Mouse (Mus musculus) spleen, postnatal 10 days (tissue): Measurements from ENCODE around the gene Slc17a4.

Experiments
- DNase-seq, 2 experiments: peaks; one replicate each; pipeline ENCODE4 v3.0.0; 2021 to 2022; ENCODE audit warnings: low spot score in 2 of 2

Slc17a4 gene

DNA sequence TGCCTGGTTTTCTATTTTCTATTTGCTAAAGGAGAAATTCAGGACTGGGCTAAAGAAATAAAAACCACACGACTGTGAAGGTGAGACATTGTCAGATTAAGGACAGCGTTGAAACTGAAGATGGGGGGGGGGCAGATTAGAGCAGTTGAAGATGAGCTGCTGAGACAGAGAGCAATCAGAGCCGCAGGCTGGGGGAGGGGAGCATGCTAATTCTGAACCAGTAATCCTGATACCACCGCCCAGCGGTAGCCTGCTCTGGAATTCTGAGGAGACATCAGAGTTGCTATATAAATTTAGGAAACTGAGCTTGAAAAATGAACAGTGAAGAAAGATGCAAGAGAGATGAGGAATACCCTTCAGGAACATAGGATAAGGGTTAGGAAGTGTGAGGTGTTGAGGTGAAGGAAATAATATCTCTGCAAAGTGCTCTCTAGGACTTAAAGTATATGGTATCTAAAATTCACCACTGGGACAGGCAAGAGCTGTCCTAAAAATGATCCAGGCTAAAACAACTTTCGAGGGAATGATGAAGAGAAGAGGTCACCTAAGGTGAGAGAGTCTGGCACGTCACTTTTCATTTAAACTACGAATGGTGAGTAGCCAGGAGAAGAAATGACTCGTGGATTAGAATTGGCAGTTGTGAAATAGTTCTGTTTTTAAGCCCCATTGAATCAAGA, 22.1 kb downstream of the Slc17a4 start:
- DNase-seq = no peak

DNA sequence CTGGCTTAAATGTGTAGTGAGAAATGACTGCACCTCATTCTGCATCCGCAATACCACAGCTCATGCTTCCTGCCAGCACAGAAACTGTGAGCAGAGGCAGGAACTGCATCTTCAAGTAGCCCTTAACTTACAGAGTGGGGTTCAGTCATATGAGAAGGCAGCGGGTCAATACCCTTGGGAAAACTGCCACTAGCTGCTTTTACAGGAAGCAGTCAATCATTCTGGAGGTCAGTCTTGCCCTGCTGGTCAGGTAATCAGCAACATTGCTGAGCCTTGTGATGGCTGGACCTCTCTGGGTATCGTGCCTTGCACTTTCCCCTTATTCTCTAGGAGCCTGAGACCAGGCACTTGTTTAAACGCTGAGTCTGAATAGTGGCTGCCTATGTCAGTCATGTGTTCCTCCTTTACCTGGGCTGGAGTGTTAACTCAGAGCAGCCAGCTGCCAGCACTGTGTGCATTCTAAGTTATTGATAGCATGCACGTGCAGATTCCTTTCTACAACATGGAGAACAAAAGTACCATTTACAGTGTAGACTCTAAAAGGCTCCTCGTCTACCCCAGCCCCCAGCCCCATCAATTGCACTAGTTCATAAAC, 25.7 kb downstream of the Slc17a4 start:
- no peak for DNase-seq

DNA sequence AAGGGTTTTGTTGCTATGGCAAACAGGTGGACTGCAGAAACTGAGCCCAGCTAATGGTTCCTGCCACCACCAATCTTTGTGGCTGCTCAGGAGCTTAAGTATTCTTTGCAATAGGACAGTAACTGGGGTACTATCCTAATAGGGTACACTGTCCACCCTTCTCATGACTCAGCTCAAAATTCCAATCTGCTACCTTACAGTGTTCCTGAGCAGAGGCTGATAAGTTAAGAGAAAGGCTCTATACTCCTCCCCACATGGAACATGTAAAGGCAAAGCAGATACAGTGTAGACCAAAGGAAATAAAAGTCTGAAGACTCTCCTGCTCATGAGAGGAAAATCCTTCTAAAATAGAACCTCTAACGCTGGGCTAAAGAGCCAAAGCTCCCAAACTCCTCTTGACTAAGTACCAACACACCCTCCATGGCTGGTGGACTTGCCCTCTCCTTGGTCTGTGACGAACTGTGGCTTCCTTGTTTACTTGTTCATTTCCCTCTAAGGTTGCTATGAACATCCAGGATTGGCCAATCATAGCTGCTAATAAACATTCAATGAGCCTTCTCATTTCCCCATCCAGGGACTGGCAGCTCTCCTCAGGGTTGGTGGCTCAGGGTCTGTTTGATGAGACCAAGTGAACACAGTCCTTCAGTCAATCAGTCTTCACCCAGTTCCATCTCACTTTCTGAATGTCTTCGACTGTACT, 27.6 kb downstream of the Slc17a4 start:
- DNase-seq = no peak

DNA sequence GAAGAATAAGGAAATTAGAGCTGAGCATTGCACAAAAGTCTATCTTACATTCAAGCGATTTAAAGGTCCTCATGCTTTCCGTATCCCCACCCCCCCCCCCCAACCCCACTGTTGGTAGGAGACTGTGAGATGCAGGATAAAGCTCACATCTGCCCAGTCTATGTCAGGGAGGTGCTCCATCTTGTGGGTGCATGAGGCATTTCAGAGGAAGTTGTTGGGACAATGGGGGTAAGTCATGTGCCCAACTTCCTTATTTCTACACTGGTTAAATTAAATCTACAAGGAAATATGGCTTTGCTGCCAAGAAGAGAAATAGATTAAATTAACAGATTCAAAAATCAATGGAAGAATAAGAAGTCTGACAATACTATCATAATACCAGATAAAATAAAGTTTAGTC, 29.3 kb downstream of the Slc17a4 start:
- DNase-seq = peak in 1 of 2 experiments; percentile 38

DNA sequence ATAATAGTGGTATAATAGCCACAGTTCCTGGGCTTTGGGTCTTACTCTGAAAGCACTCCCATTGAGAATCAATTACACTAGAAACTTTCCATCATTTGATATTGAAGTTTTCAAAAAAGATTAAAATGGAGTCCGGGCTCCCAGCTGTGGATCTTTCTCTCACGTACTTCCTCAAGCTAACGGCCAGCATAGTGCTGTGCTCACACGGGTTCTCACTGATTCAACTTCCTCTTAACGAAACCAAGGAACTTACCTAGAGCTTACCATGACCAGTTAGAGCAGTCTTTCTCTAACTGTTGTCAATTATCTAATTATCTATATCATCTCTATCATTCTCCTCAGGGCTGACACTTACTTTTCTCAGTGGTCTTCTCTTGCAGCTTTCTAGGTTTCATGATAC, 35.2 kb downstream of the Slc17a4 start:
- DNase-seq = no peak

DNA sequence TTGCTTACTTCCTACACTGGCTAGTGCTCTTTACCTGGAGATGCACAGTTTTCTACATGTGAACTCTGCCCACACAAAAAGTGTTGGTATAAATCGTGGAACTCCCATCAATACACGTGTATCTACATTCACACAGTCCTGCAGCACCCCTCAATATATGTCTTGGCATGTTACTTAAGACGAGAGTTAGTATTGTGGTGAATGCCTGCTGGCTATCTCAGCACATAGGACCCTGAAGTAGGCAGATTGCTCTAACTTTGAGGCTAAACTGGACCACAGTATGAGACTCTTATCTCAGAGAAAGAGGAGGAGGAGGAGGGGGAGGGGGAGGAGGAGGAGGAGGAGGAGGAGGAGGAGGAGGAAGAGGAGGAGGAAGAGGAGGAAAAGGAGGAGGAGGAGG, 35.7 kb downstream of the Slc17a4 start:
- DNase-seq = no peak

DNA sequence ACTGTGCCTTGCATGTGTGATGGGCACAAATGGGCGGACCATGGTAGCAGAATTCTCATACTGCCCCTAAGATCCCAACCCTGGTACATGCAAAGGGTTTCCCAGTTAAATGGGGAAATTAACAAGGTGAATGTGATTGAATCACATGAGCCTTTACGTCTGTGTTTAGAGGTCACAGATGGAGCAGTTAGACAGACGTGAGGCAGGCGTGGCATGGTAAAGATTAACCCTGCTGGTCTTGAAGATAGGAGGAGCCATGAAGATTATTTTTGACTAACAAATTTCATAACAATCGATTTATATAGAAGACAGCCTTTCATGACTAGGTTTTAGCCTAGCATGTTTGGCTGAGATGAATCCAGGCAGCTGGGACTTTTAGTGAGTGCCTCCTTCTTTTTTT, 41.7 kb downstream of the Slc17a4 start:
- no peak for DNase-seq

DNA sequence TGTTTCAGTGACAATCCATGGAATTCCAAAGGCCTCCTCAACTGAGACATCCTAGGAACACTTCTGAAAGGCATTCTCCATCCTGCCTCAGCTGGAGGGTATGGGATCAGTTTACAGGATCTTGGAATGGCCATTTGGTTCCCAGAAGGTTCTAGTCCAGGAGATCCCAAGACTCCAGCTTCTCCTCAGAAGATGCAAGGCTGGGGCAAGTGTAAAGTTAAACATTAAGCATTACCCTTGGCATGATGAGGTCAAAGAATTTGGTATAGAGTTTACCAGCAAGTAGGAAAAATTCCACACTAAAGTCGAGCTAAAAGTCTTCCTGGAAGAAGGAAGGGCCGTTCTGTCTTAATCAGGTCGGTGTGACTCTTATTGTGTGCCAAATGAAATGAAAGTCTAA, 44.8 kb downstream of the Slc17a4 start:
- DNase-seq = no peak

DNA sequence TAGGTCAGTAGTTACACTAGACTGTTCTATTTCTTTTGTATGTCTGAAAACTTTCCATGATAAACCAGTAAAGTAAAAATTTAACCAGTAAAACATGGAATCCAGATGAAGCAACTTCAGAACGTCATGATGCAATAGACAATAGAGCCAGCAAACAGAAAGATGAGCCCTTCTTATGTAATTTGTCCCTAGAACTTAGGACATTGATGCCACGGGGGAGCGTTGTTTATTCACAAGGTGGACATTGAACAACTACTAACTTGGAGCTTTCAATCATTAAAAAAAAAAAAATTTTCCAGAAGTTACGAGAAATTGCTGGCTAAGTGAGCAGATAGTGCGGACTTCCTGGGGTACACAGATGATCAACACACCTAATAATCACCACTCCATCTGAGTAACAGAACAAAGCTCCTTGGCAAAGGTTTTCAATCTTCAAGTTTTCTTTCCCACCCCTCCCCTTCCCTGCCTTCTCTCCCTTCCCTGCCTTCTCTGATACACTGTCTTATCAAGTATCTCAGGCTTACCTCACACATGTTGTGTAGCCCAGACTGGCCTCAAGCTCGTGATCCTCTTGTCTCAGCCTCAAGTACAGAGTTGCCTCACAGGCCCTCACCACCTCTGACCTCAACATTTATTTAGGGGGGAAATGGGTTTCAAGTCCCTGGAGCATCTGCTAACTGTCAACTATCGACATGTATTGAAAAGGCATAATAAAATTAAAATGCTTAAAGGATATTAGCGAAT, 45.8 kb downstream of the Slc17a4 start:
- no peak for DNase-seq

DNA sequence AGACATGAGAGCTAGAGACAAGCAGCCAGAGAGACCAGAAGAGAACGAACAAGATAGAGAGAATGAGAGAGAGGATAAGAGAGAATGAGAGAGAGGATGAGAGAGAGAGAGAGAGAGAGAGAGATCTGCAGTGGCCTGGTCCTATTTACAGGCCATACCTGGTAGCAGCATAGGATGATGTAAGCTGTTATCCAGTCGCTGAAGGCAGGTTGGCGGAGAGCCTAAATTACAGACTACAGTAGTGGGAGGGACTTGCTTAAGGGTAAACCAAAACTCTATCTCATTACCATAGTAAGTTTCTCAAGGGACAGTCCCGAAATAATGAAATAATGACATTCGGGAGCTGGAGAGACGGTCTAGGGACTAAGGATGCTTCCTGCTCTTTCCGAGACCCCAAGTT, 47.4 kb downstream of the Slc17a4 start, which contains the start of gene Slc17a1:
Gene Slc17a1, plus strand, starts transcription at position 346 of the 400 bp plus-strand sequence.
- no peak for DNase-seq

DNA sequence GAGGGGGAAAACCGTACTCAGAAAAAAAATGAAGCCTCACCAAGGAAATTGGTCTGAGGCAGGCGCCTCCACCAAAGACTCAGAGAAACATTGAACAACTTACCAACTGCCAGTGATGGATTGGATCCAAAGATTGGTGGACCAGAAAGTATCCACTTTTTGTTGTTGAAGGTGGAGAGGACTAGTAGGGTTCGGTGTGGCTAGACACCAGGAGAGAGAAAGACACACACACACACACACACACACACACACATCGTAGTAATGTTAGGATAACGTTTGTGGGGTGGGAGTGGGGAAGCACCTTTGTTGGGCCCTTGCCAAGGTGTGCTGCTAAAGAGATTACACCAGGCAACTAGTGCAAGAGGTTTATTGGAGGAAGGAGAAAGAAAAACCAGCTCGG, 47.8 kb downstream of the Slc17a4 start:
- no peak for DNase-seq

DNA sequence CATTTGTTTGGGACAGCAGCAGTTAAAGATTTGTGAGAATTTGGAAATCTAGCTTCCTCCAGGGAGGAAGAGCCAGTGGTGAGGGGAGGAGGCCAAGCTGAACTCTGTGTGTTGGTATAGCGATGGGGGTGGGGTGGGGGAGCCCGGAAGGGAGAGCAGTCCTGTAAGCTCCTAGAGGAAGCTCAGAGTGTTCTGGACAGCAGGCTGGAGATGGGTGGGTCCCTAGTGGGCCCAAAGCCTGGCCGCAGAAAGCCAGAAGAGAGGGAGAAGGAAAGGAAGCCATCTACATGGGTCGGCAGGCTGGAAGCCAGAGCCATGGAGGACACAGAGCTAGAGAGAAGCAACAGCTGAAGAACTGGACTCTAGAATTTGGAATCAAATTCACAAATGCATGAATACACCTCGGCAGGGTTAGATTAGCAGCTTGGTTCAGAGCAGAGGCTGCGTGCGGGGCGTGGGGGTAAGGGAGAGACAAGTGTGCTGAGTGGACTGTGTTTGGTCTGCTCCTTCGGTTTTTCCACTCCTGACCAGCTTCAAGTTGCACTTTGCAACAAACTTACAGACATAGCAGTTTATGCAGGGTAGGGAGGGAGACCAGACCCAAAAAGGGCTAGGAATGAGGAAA, 48.6 kb downstream of the Slc17a4 start:
- DNase-seq = no peak

DNA sequence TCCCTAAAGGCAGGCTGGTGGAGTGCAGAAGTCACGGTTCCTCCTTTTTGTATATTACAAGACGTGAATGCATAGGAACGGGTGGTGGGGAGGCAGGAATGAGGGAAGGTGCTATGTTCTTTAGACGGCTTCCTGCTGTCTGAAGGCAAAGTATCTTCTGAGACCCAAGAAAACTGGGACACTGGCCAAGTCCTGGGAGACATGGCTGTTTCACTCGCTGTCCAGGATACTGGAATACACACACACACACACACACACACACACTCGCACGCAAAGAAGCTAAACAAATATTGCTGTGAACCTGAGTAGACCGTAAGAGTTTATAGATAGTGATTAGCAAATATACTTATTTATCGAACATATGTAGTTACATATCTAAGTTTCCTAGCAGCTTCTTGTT, 50.1 kb downstream of the Slc17a4 start:
- DNase-seq = no peak

DNA sequence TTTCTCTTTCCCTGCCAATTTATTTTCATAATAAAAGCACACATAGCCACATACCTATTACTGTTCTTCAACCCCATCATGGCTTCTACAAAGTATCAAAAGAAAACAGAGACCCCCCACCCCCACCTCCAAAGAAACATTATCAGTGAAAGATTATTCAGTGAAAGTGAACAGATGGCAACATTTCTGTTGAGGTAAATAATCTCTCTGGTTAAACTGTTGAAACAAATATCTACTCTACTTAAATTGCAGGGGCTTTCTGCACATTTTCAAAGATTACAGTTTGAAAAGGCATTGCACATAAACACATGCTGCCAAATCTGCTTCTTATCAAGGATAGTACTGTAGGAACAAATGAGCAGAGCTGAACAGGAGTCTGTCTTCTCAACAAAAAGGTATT, 53.0 kb downstream of the Slc17a4 start:
- no peak for DNase-seq

DNA sequence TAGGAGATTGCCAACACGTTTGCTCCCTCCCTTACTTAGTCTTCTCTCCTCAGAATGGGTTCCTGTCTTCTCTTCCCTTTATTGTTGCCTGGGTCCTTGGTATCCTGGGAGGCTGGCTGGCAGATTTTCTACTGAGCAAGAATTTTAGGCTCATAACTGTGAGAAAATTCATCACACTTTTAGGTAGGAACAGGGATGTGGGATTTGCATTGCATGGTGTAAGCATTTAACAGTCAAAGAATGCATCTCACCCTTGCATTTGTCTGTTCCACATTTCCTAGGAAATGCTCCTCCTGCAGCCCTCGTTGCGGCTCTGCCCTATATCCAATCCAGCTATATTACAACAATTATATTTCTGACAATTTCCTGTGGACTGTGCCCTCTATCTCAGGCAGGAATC, 58.4 kb downstream of the Slc17a4 start:
- DNase-seq = no peak

DNA sequence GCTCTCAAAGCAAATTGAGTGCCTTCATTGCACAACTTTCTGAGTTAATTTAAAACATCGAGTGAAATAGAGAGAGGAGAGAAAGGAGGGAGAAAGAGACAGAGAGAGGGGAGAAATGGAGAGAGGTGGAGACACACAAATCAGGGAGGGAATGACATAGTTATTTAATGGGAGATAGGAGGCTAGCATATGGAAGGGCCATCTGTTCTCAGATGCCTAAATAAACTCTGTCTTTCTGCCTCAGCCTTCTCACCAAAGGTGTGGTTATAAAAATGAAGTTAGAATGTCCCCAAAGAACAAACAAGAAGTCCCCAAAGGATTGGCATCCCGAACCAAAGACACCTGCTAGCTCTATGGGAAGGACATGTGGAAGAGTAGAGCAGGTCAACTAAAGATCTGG, 65.5 kb downstream of the Slc17a4 start:
- DNase-seq = no peak
